Mouse (Mus musculus) cerebellum, postnatal 14 days (tissue): ENCODE measurements around the gene Cox7a2l.

Source experiments
- DNase-seq, 2 experiments: peaks; one replicate each; pipeline ENCODE4 v3.0.0; 2021; ENCODE audit warnings: mixed read lengths in 2 of 2

The Cox7a2l gene

GRCm38 (mm10) chr17:83517280-83518015 lies at the start of gene Cox7a2l:
Gene Cox7a2l, minus strand, starts transcription at chr17:83517330.
- no peak for DNase-seq

DNA sequence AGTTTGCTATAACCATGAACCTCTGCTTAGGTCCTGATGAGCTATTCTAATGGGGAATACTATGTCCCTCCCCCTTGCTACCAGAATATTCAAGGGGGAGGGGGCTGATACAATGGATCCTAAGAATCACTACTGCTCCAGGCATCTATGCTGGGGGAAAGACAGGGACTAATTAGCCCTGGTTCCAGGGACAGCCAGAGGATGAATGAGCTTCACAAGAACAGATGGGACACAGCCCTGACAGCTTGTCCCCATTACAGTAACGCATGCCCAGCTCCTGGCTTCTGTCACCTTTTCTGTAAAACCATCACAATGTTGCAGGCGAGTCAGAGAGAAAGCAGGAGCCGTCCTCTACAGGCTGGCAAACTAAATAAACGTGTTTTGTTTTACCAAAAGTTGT lies 48.4 kb upstream of the Cox7a2l start:
- DNase-seq = peak; percentile 64

DNA sequence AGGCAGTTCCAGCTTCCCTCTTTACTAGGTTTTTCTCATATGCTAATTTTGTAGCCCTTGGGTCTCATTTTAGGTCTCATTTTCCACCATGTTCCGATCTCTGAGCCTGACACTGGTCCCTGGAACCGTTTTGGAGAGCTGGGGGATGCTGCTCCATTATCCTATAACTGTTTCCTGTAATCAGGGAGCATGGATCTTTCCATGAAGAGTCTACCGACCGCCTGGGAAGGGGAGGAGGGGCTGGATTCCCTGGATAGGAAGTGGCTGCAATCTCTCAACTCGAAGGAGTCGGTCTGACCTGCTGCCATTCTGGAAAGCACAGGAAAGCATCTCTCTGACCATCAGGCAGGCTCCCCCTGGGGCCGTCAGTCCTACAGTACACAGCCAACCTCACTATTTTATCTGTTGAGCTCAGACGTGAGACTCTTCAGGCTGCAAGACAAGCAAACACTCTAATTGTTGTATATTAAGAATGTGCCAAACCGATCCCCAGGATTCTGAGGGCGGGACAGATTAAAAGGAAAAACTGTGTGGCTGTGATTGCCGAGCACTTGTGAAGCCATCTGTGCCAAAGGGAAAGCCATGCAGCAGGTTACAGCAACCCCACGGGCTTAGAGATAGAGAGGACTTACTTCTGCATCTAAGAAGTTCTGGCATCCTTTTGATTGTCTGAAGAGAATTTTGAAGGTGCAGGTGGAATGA lies 47.1 kb upstream of the Cox7a2l start:
- peak; percentile 39 to 51 for DNase-seq

GRCm38 (mm10) chr17:83563703-83564111 lies 46.6 kb upstream of the Cox7a2l start:
- peak; percentile 77 to 84 for DNase-seq

GRCm38 (mm10) chr17:83562153-83563010 lies 45.3 kb upstream of the Cox7a2l start:
- DNase-seq = no peak

DNA sequence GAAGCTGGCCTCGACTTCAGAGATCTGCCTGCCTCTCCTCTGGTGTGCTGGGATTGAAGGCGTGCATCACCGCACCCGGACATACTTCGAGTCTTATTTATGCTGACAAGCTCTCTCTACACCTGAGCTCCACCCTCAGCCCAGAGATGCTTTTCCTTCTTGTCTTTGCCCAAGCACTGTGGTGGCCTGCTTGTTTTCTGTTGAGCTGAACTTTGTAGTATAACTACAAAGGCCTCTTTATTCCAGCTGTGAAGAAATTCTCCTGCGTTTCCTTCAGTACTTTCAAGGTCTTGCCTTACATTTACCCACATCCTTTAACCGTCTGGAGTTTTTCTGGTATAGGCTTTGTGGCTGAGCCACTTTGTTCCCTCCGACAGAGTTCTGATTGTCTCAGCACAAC lies 42.0 kb upstream of the Cox7a2l start:
- DNase-seq = no peak

DNA sequence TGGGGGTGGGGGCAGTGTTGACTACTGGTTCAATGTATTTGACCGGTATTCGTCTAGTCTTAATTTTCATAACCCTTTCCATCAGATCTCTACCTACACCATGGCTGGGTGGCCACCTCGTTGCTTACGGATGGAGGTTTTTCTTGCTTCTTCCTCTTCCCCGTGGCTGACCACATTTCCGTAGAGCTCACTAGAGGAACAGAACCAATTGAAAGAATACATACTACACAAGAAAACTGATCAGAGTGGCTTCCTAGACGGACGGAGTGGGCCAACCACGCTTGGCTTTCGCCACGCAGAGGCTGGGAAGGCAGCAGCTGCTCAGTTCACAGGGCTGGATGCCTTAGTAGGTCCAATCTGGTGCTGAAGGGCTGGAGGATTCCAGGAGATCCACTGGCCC lies 38.7 kb upstream of the Cox7a2l start:
- no peak for DNase-seq

DNA sequence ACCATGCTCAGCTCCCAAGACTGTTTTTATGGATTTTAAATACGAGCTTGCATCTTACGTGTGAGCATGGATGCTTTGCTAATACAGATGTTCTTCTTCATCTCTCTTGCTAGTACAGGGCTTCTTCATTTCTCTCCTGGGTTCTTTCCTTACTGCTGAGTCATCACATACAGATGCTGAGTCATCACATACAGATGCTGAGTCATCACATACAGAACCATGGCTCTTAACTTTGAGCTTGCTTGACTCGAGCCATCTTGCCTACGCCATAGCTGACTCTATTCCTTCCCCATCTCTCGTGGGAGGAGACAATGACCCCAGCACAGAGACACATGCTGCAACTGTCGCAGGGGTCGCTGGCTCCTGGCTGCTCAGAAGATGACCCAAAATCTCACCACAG lies 37.9 kb upstream of the Cox7a2l start:
- DNase-seq = no peak

- peak; percentile 66 to 76 for DNase-seq
These were observed 31.5 kb upstream of the Cox7a2l start for GRCm38 (mm10) chr17:83548501-83549233.

DNA sequence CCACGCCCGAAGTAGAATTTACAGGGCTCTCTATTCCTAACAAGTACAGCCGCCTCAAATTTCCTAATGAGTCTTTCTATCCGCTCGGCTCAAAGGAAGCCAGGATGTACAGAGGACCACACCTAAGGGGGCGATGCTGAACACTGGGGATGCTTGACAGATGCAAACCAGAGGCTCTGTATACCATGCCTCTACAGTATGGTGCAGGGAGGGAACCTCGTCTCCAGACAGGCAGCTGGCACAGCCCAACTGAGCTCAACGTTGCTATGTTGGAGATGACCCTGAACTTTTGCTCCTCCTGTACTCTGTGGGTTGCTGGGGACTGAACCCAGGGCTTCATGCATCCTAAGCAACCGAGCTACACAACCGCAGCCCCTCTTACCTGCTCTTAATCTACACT lies 30.0 kb upstream of the Cox7a2l start:
- DNase-seq = no peak

GRCm38 (mm10) chr17:83545756-83546742 lies 28.9 kb upstream of the Cox7a2l start:
- DNase-seq = peak in 1 of 2 experiments; percentile 22

DNA sequence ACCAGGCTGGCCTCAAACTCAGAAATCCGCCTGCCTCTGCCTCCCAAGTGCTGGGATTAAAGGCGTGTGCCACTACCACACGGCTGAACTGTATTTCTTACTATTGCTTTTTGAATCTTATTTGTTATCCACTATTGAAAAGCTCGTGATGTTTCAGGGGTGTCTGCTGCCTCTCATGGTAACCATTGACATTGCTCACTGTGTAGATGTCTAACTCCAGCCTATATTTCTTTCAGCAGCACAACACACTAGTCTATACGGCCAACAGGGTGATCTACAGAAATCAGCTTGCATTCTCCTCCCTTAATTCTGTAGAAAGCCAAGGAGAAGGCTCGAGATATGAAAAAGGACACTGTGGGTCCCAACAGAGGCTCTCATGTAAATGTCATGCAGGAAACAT lies 28.1 kb upstream of the Cox7a2l start:
- no peak for DNase-seq

- no peak for DNase-seq
These were observed 25.3 kb upstream of the Cox7a2l start for GRCm38 (mm10) chr17:83542424-83542823.

DNA sequence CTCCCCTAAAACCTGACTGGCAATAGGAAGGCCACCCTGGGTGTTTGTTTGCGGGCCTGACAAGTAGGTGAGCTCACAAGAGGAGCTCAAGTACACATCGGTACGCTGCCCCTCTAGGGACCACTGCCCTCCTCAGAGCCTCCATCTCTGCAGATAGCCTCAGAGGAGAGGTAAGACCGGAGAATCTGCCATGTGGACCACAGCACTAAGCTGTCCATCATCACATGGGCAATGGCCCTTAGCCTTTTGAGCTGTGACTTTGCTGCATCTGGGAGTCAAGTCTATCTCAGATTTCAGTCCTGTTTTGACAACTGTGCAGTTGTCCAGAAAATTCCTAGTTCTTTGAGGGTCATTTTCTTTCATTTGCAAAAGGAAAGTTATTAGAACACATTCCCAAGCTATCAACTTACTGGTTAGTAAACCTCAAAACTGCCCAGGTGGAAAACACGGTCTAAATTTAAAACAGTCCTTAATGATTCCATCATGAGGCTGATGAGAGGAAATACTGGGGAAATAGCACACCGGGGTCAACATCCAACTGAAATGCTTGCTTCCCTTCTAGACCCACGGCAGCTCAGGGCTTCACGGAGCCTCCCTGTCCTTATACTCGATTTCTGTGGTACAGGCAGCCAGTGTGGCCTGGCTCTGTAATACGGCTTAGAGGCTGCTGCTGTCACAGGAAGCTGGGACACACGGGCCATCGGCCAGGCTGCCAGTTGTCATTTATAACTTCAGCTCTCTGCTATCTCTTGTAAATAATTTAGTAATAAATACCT lies 22.3 kb upstream of the Cox7a2l start:
- DNase-seq = no peak

DNA sequence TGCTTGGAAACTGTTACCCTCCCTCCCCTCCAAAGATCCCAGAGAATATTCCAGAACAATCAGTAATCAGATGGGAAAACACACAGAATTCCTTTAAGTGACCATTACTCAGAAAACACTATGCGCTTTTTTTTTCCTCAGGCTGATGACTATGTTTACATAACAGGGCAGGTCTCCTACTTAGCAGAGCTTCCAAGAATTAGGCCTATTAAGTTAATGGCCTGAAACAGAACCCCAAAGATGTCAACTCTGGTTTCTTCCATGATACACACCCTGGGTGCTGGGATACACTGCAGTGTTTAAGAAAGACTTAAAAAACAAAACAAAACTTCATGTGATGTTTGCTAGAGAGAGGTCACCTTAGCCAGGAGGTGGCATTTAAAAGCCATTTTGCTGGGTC lies 21.6 kb upstream of the Cox7a2l start:
- DNase-seq = no peak

DNA sequence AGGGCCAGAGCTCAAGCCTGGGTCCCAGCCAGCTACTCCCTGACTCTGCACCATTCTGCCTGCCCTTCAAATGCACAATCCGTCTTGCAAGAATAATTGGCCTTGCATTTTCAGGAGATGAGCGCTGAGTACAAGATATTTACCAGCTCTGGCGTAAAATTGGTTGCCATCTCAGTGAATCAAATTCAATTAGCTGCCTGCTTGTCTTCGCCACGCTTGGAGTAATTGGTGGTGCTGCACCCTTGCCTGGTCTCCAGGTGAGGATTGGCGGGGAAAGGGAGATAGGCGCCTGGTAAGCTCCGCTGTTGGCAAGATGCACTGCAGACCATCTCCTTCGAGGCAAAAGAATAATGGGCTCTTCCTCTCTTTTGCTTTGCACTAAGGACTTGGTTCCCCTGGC lies 21.0 kb upstream of the Cox7a2l start:
- no peak for DNase-seq

DNA sequence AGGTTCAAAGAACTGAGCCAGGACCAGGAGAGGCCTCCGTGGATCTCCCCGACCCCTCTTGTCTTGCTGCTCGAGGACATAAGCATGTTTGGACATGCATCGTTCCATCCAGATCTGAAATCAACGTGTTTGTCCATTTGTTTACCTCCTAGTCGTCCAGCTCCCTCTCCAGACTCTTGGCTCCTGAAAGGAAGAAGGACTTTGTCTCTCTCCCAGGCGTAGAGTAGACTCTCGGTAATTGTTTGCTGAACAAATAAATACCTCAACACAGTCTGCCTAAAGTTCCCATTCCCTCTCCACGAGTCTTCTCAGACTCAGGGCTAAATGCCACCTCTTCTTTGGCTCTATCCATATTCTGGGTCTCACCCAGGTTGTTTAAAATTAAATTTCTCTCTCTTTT lies 16.0 kb upstream of the Cox7a2l start:
- DNase-seq = no peak

GRCm38 (mm10) chr17:83527651-83528381 lies 10.7 kb upstream of the Cox7a2l start:
- peak; percentile 30 to 58 for DNase-seq

DNA sequence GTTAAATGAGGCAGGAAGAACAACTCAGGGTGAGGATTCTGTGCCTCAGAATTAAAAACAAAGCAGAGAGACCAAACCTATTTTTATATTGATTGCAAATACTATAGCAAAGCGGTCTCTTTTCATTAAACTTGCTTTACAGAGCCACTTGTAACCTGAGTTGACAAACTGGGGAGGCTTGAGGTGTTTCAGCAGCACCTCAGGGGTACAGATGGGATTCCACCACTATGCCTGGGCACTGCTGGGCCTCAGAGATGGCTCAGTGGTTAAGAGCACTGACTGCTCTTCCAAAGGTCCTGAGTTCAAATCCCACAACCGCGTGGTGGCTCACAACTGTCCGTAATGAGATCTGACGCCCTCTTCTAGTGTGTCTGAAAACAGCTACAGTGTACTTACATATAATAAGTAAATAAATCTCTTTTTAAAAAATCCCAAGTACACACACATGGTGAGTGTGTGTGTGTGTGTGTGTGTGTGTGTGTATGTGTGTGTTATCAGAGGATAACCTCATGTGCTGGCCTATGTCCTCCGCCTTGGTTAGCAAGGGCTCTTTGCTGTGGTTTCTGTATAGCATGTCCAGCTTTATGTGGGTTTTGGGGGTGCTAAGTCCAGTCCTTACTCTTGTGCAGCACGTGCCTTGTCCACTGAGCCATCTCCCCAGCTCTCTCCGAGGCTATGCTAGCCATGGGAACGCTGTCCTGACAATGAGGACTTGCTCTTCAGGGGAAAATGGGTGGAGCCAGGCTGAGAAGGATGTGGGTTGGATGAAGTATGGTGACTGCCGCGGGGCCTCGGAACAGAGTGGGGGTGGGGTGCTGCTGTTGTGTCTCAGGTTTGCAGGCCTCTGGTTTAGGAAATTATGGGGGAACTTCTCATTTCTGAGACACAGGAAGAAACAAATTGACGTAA lies 9.7 kb upstream of the Cox7a2l start:
- peak in 1 of 2 experiments; percentile 29 for DNase-seq
